Mouse (Mus musculus) heart, postnatal 0 days (tissue): ENCODE data around the gene Zranb3. TPM values are rescaled to one million over a fixed set of nuclear protein-coding genes. Genes with fewer than 3 reads are reported as not detected.

Source experiments
- ATAC-seq: fragments of 200-750 bp; cut with Nextera tagmentation; 2 replicates; pipeline ENCODE4 v1.8.0; 2017; ENCODE audit warnings: low read depth, moderate number of reproducible peaks, moderate library complexity; ENCODE audit not compliant: insufficient read depth
- DNase-seq: peaks from one replicate; pipeline ENCODE4 v3.0.0-alpha.2; 2016; ENCODE audit warnings: low spot score
- H3K27ac ChIP-seq: fragments of 300-500 bp; sonication (generic); 2 replicates; pipeline ENCODE4 v1.5.1; 2014; ENCODE audit warnings: low read depth, mild to moderate bottlenecking
- H3K27me3 ChIP-seq: fragments of 300-500 bp; sonication (generic); 2 replicates; pipeline ENCODE4 v1.6.1; 2014; ENCODE audit warnings: low read length, mixed read lengths; ENCODE audit not compliant: control insufficient read depth, insufficient read depth
- H3K36me3 ChIP-seq: fragments of 300-500 bp; sonication (generic); replicated peaks from 2 replicates; pipeline ENCODE4 v1.6.1; 2014; ENCODE audit warnings: low read length, mixed read lengths; ENCODE audit not compliant: control insufficient read depth, insufficient read depth
- H3K4me1 ChIP-seq: fragments of 300-500 bp; sonication (generic); 2 replicates; pipeline ENCODE4 v1.6.1; 2014; ENCODE audit warnings: antibody characterized with exemption; ENCODE audit not compliant: control insufficient read depth, insufficient read depth
- H3K4me2 ChIP-seq: fragments of 300-500 bp; sonication (generic); 2 replicates; pipeline ENCODE4 v1.6.1; 2014; ENCODE audit warnings: low read depth, mild to moderate bottlenecking, low read length, moderate library complexity
- H3K4me3 ChIP-seq: fragments of 300-500 bp; sonication (generic); 2 replicates; pipeline ENCODE4 v1.5.1; 2014; ENCODE audit warnings: low read depth, low read length
- H3K9ac ChIP-seq: fragments of 300-500 bp; sonication (generic); replicated peaks from 2 replicates; pipeline ENCODE4 v1.6.1; 2014; ENCODE audit warnings: low read depth, low read length, mixed read lengths
- H3K9me3 ChIP-seq: fragments of 300-500 bp; sonication (generic); replicated peaks from 2 replicates; pipeline ENCODE4 v1.6.1; 2016; ENCODE audit warnings: low read length; ENCODE audit not compliant: control insufficient read depth
- CTCF ChIP-seq: IDR thresholded peaks from 2 replicates; pipeline ENCODE4 v1.5.1; 2016; ENCODE audit warnings: antibody characterized with exemption, control low read depth, low read depth
- EP300 ChIP-seq: IDR thresholded peaks from 2 replicates; pipeline ENCODE4 v1.6.1; 2016; ENCODE audit warnings: antibody characterized with exemption, low read depth
- WGBS: fragments of 180-500 bp; shearing (Covaris S2); extraction: QIAGEN DNeasy Blood & Tissue Kit; methylation state at CpG from one replicate; pipeline ENCODE4 v1.1.7; 2014; 5-methylcytosine and 5-hydroxymethylcytosine counted together
- polyA plus RNA-seq: library from polyadenylated mRNA; unstranded; fragments of >200 nt; fragmentation: Nextera tagmentation; extraction: Ambion mirVana; gene quantifications from 2 replicates; pipeline ENCODE4 v1.2.1, GENCODE M21; 2015
- total RNA-seq: library from RNA; depleted of rRNA; stranded (reverse); fragments of >200 nt; gene quantifications from 2 replicates; pipeline ENCODE4 v1.2.3, GENCODE M21; 2014; ENCODE audit warnings: low replicate concordance

Gene Zranb3
- total and polyA plus RNA-seq, 2 experiments from 2014 or later, result 1.9 to 2.1 TPM

- ATAC-seq, result peak; percentile 71
- no peak overlapping the region for H3K4me3 ChIP-seq
- WGBS, result 42% methylated on average over 5 of the region's 5 CpGs
Measured at GRCm38 (mm10) chr1:128080936-128081696, 21.7 kb downstream of the Zranb3 start.

GRCm38 (mm10) chr1:128078646-128079045, 24.2 kb downstream of the Zranb3 start:
- TF ChIP-seq EP300 (no peak), CTCF (no peak)
- H3K27me3 ChIP-seq, result no peaks in the 10 kb centered on the region
- no peak overlapping the region for H3K9ac ChIP-seq
- H3K27ac ChIP-seq, result no peak overlapping the region
- H3K4me1 ChIP-seq, result peaks cover 17% of the 10 kb centered on the region; the same call in 1 of the 2 replicates
- H3K9me3 ChIP-seq, result no peaks in the 10 kb centered on the region
- no peak overlapping the region for H3K4me3 ChIP-seq
- DNase-seq, result no peak
- 93% methylated on average over 1 of the region's 1 CpGs for WGBS
- no peaks in the 10 kb centered on the region for H3K36me3 ChIP-seq
- no peak overlapping the region for H3K4me2 ChIP-seq
- no peak for ATAC-seq

More at GRCm38 (mm10) chr1:128080936-128081696, 21.7 kb downstream of the Zranb3 start:
- no peaks in the 10 kb centered on the region for H3K9me3 ChIP-seq
- DNase-seq, result peak; percentile 50
- H3K4me2 ChIP-seq, result no peak overlapping the region
- H3K4me1 ChIP-seq, result peaks cover 17% of the 10 kb centered on the region; the same call in 1 of the 2 replicates
- H3K36me3 ChIP-seq, result no peaks in the 10 kb centered on the region
- no peak overlapping the region for H3K9ac ChIP-seq
- TF ChIP-seq EP300 (no peak), CTCF (no peak)
- H3K27ac ChIP-seq, result peak overlapping the region; percentile 67
- H3K27me3 ChIP-seq, result no peaks in the 10 kb centered on the region

GRCm38 (mm10) chr1:128077788-128078187, 25.1 kb downstream of the Zranb3 start:
- TF ChIP-seq EP300, result no peak
- TF ChIP-seq CTCF, result no peak
- Histone ChIP-seq H3K36me3 (no peaks in the 10 kb centered on the region), H3K4me3 (no peak overlapping the region), H3K27ac (no peak overlapping the region), H3K9me3 (no peaks in the 10 kb centered on the region), H3K27me3 (no peaks in the 10 kb centered on the region), H3K4me2 (no peak overlapping the region), H3K9ac (no peak overlapping the region), H3K4me1 (peaks cover 12% of the 10 kb centered on the region; the same call in 1 of the 2 replicates)
- 85% methylated on average over 2 of the region's 2 CpGs for WGBS
- DNase-seq, result no peak
- ATAC-seq, result no peak

- ATAC-seq, result no peak
- DNase-seq, result no peak
- H3K9ac ChIP-seq, result no peak overlapping the region
- H3K36me3 ChIP-seq, result no peaks in the 10 kb centered on the region
- H3K27ac ChIP-seq, result no peak overlapping the region
- TF ChIP-seq EP300 (no peak), CTCF (no peak)
- 88% methylated on average over 8 of the region's 8 CpGs for WGBS
- no peak overlapping the region for H3K4me2 ChIP-seq
- H3K9me3 ChIP-seq, result no peaks in the 10 kb centered on the region
- no peaks in the 10 kb centered on the region for H3K27me3 ChIP-seq
- peaks cover 11% of the 10 kb centered on the region; the same call in 1 of the 2 replicates for H3K4me1 ChIP-seq
- H3K4me3 ChIP-seq, result no peak overlapping the region
Measured at GRCm38 (mm10) chr1:128076791-128077479, 25.9 kb downstream of the Zranb3 start.

- no peak overlapping the region for H3K9ac ChIP-seq
- H3K36me3 ChIP-seq, result no peaks in the 10 kb centered on the region
- no peaks in the 10 kb centered on the region for H3K27me3 ChIP-seq
- DNase-seq (no peak), ATAC-seq (no peak)
- H3K4me3 ChIP-seq, result no peak overlapping the region
- no peak overlapping the region for H3K4me2 ChIP-seq
- H3K27ac ChIP-seq, result no peak overlapping the region
- TF ChIP-seq EP300 (no peak), CTCF (no peak)
- H3K4me1 ChIP-seq, result no peaks in the 10 kb centered on the region
- H3K9me3 ChIP-seq, result no peaks in the 10 kb centered on the region
- 91% methylated on average over 6 of the region's 6 CpGs for WGBS
Measured at GRCm38 (mm10) chr1:128073051-128073450, 29.8 kb downstream of the Zranb3 start.
